Mouse (Mus musculus): Measurements from ENCODE around the gene Kbtbd7.
"Not testable (repeated sequence)": the region's sequence is repeated elsewhere in the genome, so short reads cannot be mapped to it uniquely, and the experiment has no call there.

The Kbtbd7 gene

GRCm38 (mm10) chr14:79451681-79452590 lies 25.6 kb downstream of the Kbtbd7 start, which contains the start of gene Kbtbd6:
Gene Kbtbd6 (plus strand): TSS chr14:79451835.
- DNase-seq (ENCODE audit: low spot score) = peak; percentile 91

GRCm38 (mm10) chr14:79452591-79452934 lies 26.3 kb downstream of the Kbtbd7 start:
- not testable (repeated sequence) for DNase-seq (ENCODE audit: low spot score)

- DNase-seq (ENCODE audit: low spot score) = no peak
Observed at GRCm38 (mm10) chr14:79460401-79460800, 34.1 kb downstream of the Kbtbd7 start.

GRCm38 (mm10) chr14:79460988-79461387 lies 34.7 kb downstream of the Kbtbd7 start:
- DNase-seq (ENCODE audit: low spot score) = no peak

GRCm38 (mm10) chr14:79465623-79466022 lies 39.3 kb downstream of the Kbtbd7 start:
- no peak for DNase-seq (ENCODE audit: low spot score)

GRCm38 (mm10) chr14:79467621-79468020 lies 41.3 kb downstream of the Kbtbd7 start:
- DNase-seq (ENCODE audit: low spot score) = peak; percentile 45

GRCm38 (mm10) chr14:79473384-79473783 lies 47.1 kb downstream of the Kbtbd7 start:
- DNase-seq (ENCODE audit: low spot score) = no peak

All from c-Kit-positive CD71-positive TER-119-positive erythroid progenitor cells, embryonic 14.5 days (primary cell).